Mouse (Mus musculus) MEL (cell line): ENCODE measurements around the gene Epb41. TPM values are rescaled to one million over a fixed set of nuclear protein-coding genes. Genes with fewer than 3 reads are reported as not detected.
A peak's percentile ranks its signal among the peaks of the same experiment; 100 is the strongest.

Source experiments
- DNase-seq: peaks from one replicate; pipeline ENCODE4 v3.0.0; 2011; ENCODE audit warnings: low read depth, low spot score
- H3K27ac ChIP-seq: 2 replicates; pipeline ENCODE4 v1.5.1; 2012; ENCODE audit warnings: low read depth, mild to moderate bottlenecking, control low read depth, low read length, moderate library complexity; ENCODE audit not compliant: control insufficient read depth
- H3K27me3 ChIP-seq, 2 experiments: fragments of 150-350 bp in 1 of 2; sonication (generic) in 1 of 2; 2 replicates each; pipeline ENCODE4 v1.6.1; 2012; ENCODE audit warnings: low read length in 2 of 2, mild to moderate bottlenecking in 2 of 2, improper control_type of control experiment in 1 of 2, moderate library complexity in 1 of 2; ENCODE audit not compliant: insufficient read depth in 2 of 2, control insufficient read depth in 1 of 2
- H3K36me3 ChIP-seq, 2 experiments: 2 replicates each; pipeline ENCODE4 v1.6.1; 2012 to 2014; ENCODE audit warnings: low read length in 2 of 2, improper control_type of control experiment in 1 of 2, inconsistent platforms in 1 of 2, mild to moderate bottlenecking in 1 of 2; ENCODE audit not compliant: insufficient read depth in 2 of 2, control insufficient read depth in 1 of 2
- H3K4me1 ChIP-seq, 2 experiments: fragments of 150-350 bp in 1 of 2; sonication (generic) in 1 of 2; 2 replicates each; pipeline ENCODE4 v1.6.1; 2012; ENCODE audit warnings: low read length in 2 of 2, improper control_type of control experiment in 1 of 2, mild to moderate bottlenecking in 1 of 2; ENCODE audit not compliant: insufficient read depth in 2 of 2, control insufficient read depth in 1 of 2
- H3K4me3 ChIP-seq, 2 experiments: fragments of 150-350 bp in 1 of 2; sonication (generic) in 1 of 2; 2 replicates each; pipeline ENCODE4 v1.5.1; 2012; ENCODE audit warnings: low read depth in 2 of 2, low read length in 2 of 2, mild to moderate bottlenecking in 2 of 2, moderate library complexity in 2 of 2, control low read depth in 1 of 2, improper control_type of control experiment in 1 of 2; ENCODE audit not compliant: control insufficient read depth in 1 of 2, insufficient read depth in 1 of 2
- H3K79me2 ChIP-seq: 2 replicates; pipeline ENCODE4 v1.6.1; 2012; ENCODE audit warnings: mild to moderate bottlenecking, low read length, moderate library complexity; ENCODE audit not compliant: control insufficient read depth, poor library complexity, insufficient read depth
- H3K9ac ChIP-seq: 2 replicates; pipeline ENCODE4 v1.6.1; 2012; ENCODE audit warnings: low read depth, mild to moderate bottlenecking, control low read depth, low read length, moderate library complexity; ENCODE audit not compliant: control insufficient read depth, poor library complexity, severe bottlenecking
- H3K9me3 ChIP-seq: fragments of 150-350 bp; sonication (generic); replicated peaks from 2 replicates; pipeline ENCODE4 v1.6.1; 2012; ENCODE audit warnings: mild to moderate bottlenecking, low read length, improper control_type of control experiment, moderate library complexity; ENCODE audit not compliant: insufficient read depth
- BHLHE40 ChIP-seq: IDR thresholded peaks from 2 replicates; pipeline ENCODE4 v1.6.1; 2012; ENCODE audit warnings: low read depth, mild to moderate bottlenecking, inconsistent platforms, low read length, improper control_type of control experiment, borderline replicate concordance
- CHD1 ChIP-seq: IDR thresholded peaks from 2 replicates; pipeline ENCODE4 v1.6.1; 2012; ENCODE audit warnings: low read depth, mild to moderate bottlenecking, inconsistent platforms, low read length, improper control_type of control experiment
- ELF1 ChIP-seq: IDR thresholded peaks from 2 replicates; pipeline ENCODE4 v1.6.1; 2014; ENCODE audit warnings: low read depth, mild to moderate bottlenecking, inconsistent platforms, low read length, improper control_type of control experiment, moderate library complexity
- EP300 ChIP-seq, 2 experiments: IDR thresholded peaks; 2 replicates each; pipeline ENCODE4 v1.6.1; 2011; ENCODE audit warnings: improper control_type of control experiment in 2 of 2, low read length in 2 of 2, low read depth in 1 of 2, mild to moderate bottlenecking in 1 of 2
- ETS1 ChIP-seq: IDR thresholded peaks from 2 replicates; pipeline ENCODE4 v1.6.1; 2012; ENCODE audit warnings: low read depth, mild to moderate bottlenecking, inconsistent platforms, low read length, improper control_type of control experiment, moderate library complexity
- GABPA ChIP-seq: IDR thresholded peaks from 2 replicates; pipeline ENCODE4 v1.6.1; 2012; ENCODE audit warnings: low read depth, mild to moderate bottlenecking, inconsistent platforms, low read length, improper control_type of control experiment, moderate library complexity
- GATA1 ChIP-seq: IDR thresholded peaks from 2 replicates; pipeline ENCODE4 v1.6.1; 2011; ENCODE audit warnings: low read depth, low read length, improper control_type of control experiment
- HCFC1 ChIP-seq: IDR thresholded peaks from 2 replicates; pipeline ENCODE4 v1.6.1; 2012; ENCODE audit warnings: low read depth, mild to moderate bottlenecking, inconsistent platforms, low read length, improper control_type of control experiment, moderate library complexity
- JUND ChIP-seq: IDR thresholded peaks from 2 replicates; pipeline ENCODE4 v1.6.1; 2011; ENCODE audit warnings: low read depth, mild to moderate bottlenecking, improper control_type of control experiment, low read length
- KAT2A ChIP-seq: conservative IDR thresholded peaks from 2 replicates; pipeline ENCODE4 v1.6.1; 2012; ENCODE audit warnings: low read depth, low read length, improper control_type of control experiment, inconsistent platforms
- MAFK ChIP-seq: IDR thresholded peaks from 2 replicates; pipeline ENCODE4 v1.6.1; 2011; ENCODE audit warnings: low read depth, mild to moderate bottlenecking, low read length, improper control_type of control experiment, borderline replicate concordance
- MAZ ChIP-seq: IDR thresholded peaks from 2 replicates; pipeline ENCODE4 v1.6.1; 2012; ENCODE audit warnings: low read depth, mild to moderate bottlenecking, inconsistent platforms, low read length, improper control_type of control experiment
- MEF2A ChIP-seq: IDR thresholded peaks from 2 replicates; pipeline ENCODE4 v1.6.1; 2014; ENCODE audit warnings: low read depth, mild to moderate bottlenecking, inconsistent platforms, low read length, improper control_type of control experiment; ENCODE audit not compliant: poor library complexity, insufficient replicate concordance, severe bottlenecking; ENCODE audit errors: extremely low read depth
- MXI1 ChIP-seq: IDR thresholded peaks from 2 replicates; pipeline ENCODE4 v1.6.1; 2011; ENCODE audit warnings: mild to moderate bottlenecking, low read depth, low read length, improper control_type of control experiment
- MYB ChIP-seq: IDR thresholded peaks from 2 replicates; pipeline ENCODE4 v1.6.1; 2011; ENCODE audit warnings: mild to moderate bottlenecking, low read depth, low read length, improper control_type of control experiment
- MYC ChIP-seq: IDR thresholded peaks from 2 replicates; pipeline ENCODE4 v1.6.1; 2011; ENCODE audit warnings: low read depth, mild to moderate bottlenecking, low read length, improper control_type of control experiment, moderate library complexity
- NELFE ChIP-seq: IDR thresholded peaks from 2 replicates; pipeline ENCODE4 v1.6.1; 2011; ENCODE audit warnings: low read depth, low read length, improper control_type of control experiment
- NRF1 ChIP-seq: IDR thresholded peaks from 2 replicates; pipeline ENCODE4 v1.6.1; 2014; ENCODE audit warnings: low read depth, mild to moderate bottlenecking, inconsistent platforms, low read length, improper control_type of control experiment, moderate library complexity; ENCODE audit not compliant: poor library complexity, insufficient read depth, severe bottlenecking
- POLR2A ChIP-seq, 2 experiments: IDR thresholded peaks; 2 replicates each; pipeline ENCODE4 v1.6.1; 2011 to 2012; ENCODE audit warnings: low read length in 2 of 2, mild to moderate bottlenecking in 2 of 2, control low read depth in 1 of 2, improper control_type of control experiment in 1 of 2, low read depth in 1 of 2, moderate library complexity in 1 of 2; ENCODE audit not compliant: control insufficient read depth in 1 of 2, insufficient read depth in 1 of 2, poor library complexity in 1 of 2
- RCOR1 ChIP-seq: IDR thresholded peaks from 2 replicates; pipeline ENCODE4 v1.6.1; 2012; ENCODE audit warnings: low read depth, mild to moderate bottlenecking, inconsistent platforms, low read length, improper control_type of control experiment
- SIN3A ChIP-seq: IDR thresholded peaks from 2 replicates; pipeline ENCODE4 v1.6.1; 2012; ENCODE audit warnings: low read length, improper control_type of control experiment, inconsistent platforms
- SMC3 ChIP-seq: IDR thresholded peaks from 2 replicates; pipeline ENCODE4 v1.6.1; 2011; ENCODE audit warnings: low read depth, low read length, improper control_type of control experiment
- TAL1 ChIP-seq: IDR thresholded peaks from 2 replicates; pipeline ENCODE4 v1.6.1; 2012; ENCODE audit warnings: mild to moderate bottlenecking, inconsistent platforms, low read length, moderate library complexity, mixed read lengths
- TCF12 ChIP-seq: IDR thresholded peaks from 2 replicates; pipeline ENCODE4 v1.6.1; 2014; ENCODE audit warnings: low read depth, mild to moderate bottlenecking, inconsistent platforms, low read length, improper control_type of control experiment, moderate library complexity
- UBTF ChIP-seq: IDR thresholded peaks from 2 replicates; pipeline ENCODE4 v1.6.1; 2012; ENCODE audit warnings: low read depth, mild to moderate bottlenecking, inconsistent platforms, low read length, improper control_type of control experiment, moderate library complexity, borderline replicate concordance; ENCODE audit not compliant: insufficient read depth
- USF1 ChIP-seq: IDR thresholded peaks from 2 replicates; pipeline ENCODE4 v1.6.1; 2014; ENCODE audit warnings: low read depth, mild to moderate bottlenecking, inconsistent platforms, low read length, improper control_type of control experiment, moderate library complexity
- USF2 ChIP-seq, 2 experiments: IDR thresholded peaks; 2 replicates each; pipeline ENCODE4 v1.6.1; 2011 to 2012; ENCODE audit warnings: improper control_type of control experiment in 2 of 2, low read length in 2 of 2, borderline replicate concordance in 1 of 2, inconsistent platforms in 1 of 2, low read depth in 1 of 2, mild to moderate bottlenecking in 1 of 2; ENCODE audit not compliant: insufficient read depth in 1 of 2
- ZC3H11A ChIP-seq: IDR thresholded peaks from 2 replicates; pipeline ENCODE4 v1.6.1; 2012; ENCODE audit warnings: low read depth, mild to moderate bottlenecking, inconsistent platforms, low read length, improper control_type of control experiment
- ZKSCAN1 ChIP-seq: IDR thresholded peaks from 2 replicates; pipeline ENCODE4 v1.6.1; 2012; ENCODE audit warnings: low read depth, mild to moderate bottlenecking, inconsistent platforms, low read length, improper control_type of control experiment, moderate library complexity
- ZMIZ1 ChIP-seq: IDR thresholded peaks from 2 replicates; pipeline ENCODE4 v1.6.1; 2012; ENCODE audit warnings: low read depth, mild to moderate bottlenecking, inconsistent platforms, low read length, improper control_type of control experiment, moderate library complexity
- ZNF384 ChIP-seq: IDR thresholded peaks from 2 replicates; pipeline ENCODE4 v1.6.1; 2012; ENCODE audit warnings: low read depth, mild to moderate bottlenecking, inconsistent platforms, low read length, improper control_type of control experiment
- polyA plus RNA-seq, 2 experiments: library from polyadenylated mRNA; stranded (reverse) in 1 of 2; unstranded in 1 of 2; fragments of >175 nt in 1 of 2; fragments of >200 nt in 1 of 2; gene quantifications; 2 replicates each; pipeline versions ENCODE4 v1.2.1 to v1.2.4; 2012; ENCODE audit warnings: low replicate concordance in 2 of 2, low read depth in 1 of 2; ENCODE audit not compliant: insufficient read length in 2 of 2, insufficient read depth in 1 of 2, missing spikeins in 1 of 2
- total RNA-seq: library from RNA; depleted of rRNA; stranded (reverse); fragments of 300-350 nt; gene quantifications from 2 replicates; pipeline ENCODE4 v1.2.3, GENCODE M21; 2012

The Epb41 gene
- total and polyA plus RNA-seq, 3 experiments = 36.5 to 115 (median 44.3) TPM

DNA sequence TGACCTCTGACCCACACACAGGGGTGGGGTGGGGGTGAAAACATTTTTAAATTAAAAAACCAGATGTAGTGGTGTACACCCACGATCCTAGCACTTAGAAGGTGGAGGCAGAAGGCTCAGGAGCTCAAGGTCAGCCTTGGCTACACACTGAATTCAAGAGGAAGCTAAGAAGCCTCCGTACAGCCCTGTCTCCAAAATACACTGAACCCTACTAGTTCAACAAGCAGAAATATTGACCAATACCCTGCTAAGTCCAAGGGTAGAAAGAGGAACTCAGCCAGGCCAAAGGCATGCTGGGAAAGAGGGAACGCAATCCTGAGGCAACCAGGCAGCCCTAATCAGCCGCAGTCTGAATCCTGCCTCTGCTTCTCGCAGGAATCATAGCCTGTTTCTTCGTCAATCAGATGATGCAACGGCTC, 3.2 kb upstream of the Epb41 start (continued):
- TF ChIP-seq RCOR1 (peak; percentile 80), NELFE (peak; percentile 57), MEF2A (no peak), CHD1 (no peak), GATA1 (0 out of 2 replicates have a peak, but pooled peaks have one; percentile 29), HCFC1 (peak; percentile 71; the same call in 1 of the 2 replicates), TCF12 (peak; percentile 59), ZMIZ1 (peak; percentile 88), UBTF (no peak), ZNF384 (no peak; the same call in 1 of the 2 replicates), TAL1 (peak; percentile 28), ZC3H11A (no peak), KAT2A (peak; percentile 62; the same call in 1 of the 2 replicates), SMC3 (no peak; the same call in 1 of the 2 replicates), EP300 (IDR thresholded peaks at IDR 0.05; ENCODE audit: low read depth in 1 of 2, low read length in 2 of 2) (peak; percentile 46 to 78), ELF1 (peak; percentile 40; the same call in 1 of the 2 replicates)
- TF ChIP-seq, all 39 proteins: peak for 21

DNA sequence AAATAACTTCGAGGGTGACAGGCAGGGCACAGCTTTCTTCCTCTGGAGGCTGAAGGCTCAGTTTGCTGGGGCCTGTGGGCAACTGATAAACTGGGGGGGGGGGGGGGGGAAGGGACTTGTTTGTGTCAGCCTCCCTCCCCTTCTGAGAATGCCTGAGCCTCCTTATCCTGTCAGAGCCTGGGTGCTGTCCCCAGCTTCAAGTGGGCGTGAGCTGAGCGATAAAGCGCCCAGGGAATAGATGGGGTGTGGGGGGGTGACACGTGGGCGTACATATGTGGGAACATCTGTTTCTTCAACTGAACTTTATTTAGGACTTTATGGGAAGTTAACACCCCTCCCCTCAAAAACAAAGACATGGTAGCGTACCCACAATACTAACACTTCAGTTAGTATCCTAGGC, 2.3 kb upstream of the Epb41 start:
- Histone ChIP-seq H3K9me3 (no peaks in the 10 kb centered on the region), H3K79me2 (peaks cover 27% of the 10 kb centered on the region), H3K4me1 (peaks cover 9 to 33% of the 10 kb centered on the region in 2 experiments), H3K36me3 (peaks cover 0 to 18% of the 10 kb centered on the region in 2 experiments; a peak in 2 of 4 replicates), H3K27ac (peak overlapping the region; percentile 100), H3K9ac (peak overlapping the region; percentile 85), H3K27me3 (no peaks in the 10 kb centered on the region), H3K4me3 (peak overlapping the region; percentile 63 to 73)
- DNase-seq = peak; percentile 98
- TF ChIP-seq POLR2A (IDR thresholded peaks at IDR 0.05; ENCODE audit: control insufficient read depth in 1 of 2, insufficient read depth in 1 of 2, low read depth in 1 of 2, low read length in 2 of 2, poor library complexity in 1 of 2) (no peak), USF2 (IDR thresholded peaks at IDR 0.05; ENCODE audit: borderline replicate concordance in 1 of 2, insufficient read depth in 1 of 2, low read depth in 1 of 2, low read length in 2 of 2) (no peak), ZC3H11A (no peak; the same call in 1 of the 2 replicates), ZKSCAN1 (no peak), MXI1 (peak; percentile 98), KAT2A (peak; percentile 45; the same call in 1 of the 2 replicates), JUND (no peak), EP300 (IDR thresholded peaks at IDR 0.05; ENCODE audit: low read depth in 1 of 2, low read length in 2 of 2) (peak; percentile 88 to 97), BHLHE40 (peak; percentile 91), GABPA (peak; percentile 58), ETS1 (peak; percentile 100), UBTF (no peak), HCFC1 (peak; percentile 72), ZNF384 (0 out of 2 replicates have a peak, but pooled peaks have one; percentile 42), SIN3A (peak; percentile 98), MAZ (peak; percentile 99), GATA1 (peak; percentile 93), MYC (peak; percentile 93), MAFK (peak; percentile 79; the same call in 1 of the 2 replicates), RCOR1 (peak; percentile 81), TCF12 (peak; percentile 99), NRF1 (no peak; the same call in 1 of the 2 replicates), CHD1 (no peak; the same call in none of the 2 replicates), MYB (peak; percentile 80), USF1 (peak; percentile 85)
